Mouse (Mus musculus) midbrain, embryonic 13.5 days (tissue): ENCODE data around the gene Mrpl12. TPM values are rescaled to one million over a fixed set of nuclear protein-coding genes. Genes with fewer than 3 reads are reported as not detected.

Source experiments
- ATAC-seq: fragments of 200-750 bp; cut with Nextera tagmentation; 2 replicates; pipeline ENCODE4 v1.8.0; 2017; ENCODE audit warnings: mild to moderate bottlenecking, moderate TSS enrichment, moderate library complexity
- H3K27ac ChIP-seq: fragments of 300-500 bp; sonication (generic); 2 replicates; pipeline ENCODE4 v1.5.1; 2015; ENCODE audit warnings: inconsistent platforms, mild to moderate bottlenecking, moderate library complexity
- H3K27me3 ChIP-seq: fragments of 300-500 bp; sonication (generic); 2 replicates; pipeline ENCODE4 v1.6.1; 2015; ENCODE audit warnings: mild to moderate bottlenecking, inconsistent platforms
- H3K36me3 ChIP-seq: fragments of 300-500 bp; sonication (generic); 2 replicates; pipeline ENCODE4 v1.6.1; 2015; ENCODE audit warnings: mild to moderate bottlenecking, inconsistent platforms
- H3K4me1 ChIP-seq: fragments of 300-500 bp; sonication (generic); replicated peaks from 2 replicates; pipeline ENCODE4 v1.6.1; 2015; ENCODE audit warnings: inconsistent platforms
- H3K4me2 ChIP-seq: fragments of 300-500 bp; sonication (generic); replicated peaks from 2 replicates; pipeline ENCODE4 v1.6.1; 2015; ENCODE audit warnings: moderate library complexity, mild to moderate bottlenecking, inconsistent platforms
- H3K4me3 ChIP-seq: fragments of 300-500 bp; sonication (generic); replicated peaks from 2 replicates; pipeline ENCODE4 v1.5.1; 2015; ENCODE audit warnings: mild to moderate bottlenecking, inconsistent platforms
- H3K9ac ChIP-seq: fragments of 300-500 bp; sonication (generic); replicated peaks from 2 replicates; pipeline ENCODE4 v1.6.1; 2015; ENCODE audit warnings: mild to moderate bottlenecking, inconsistent platforms
- H3K9me3 ChIP-seq: fragments of 300-500 bp; sonication (generic); 2 replicates; pipeline ENCODE4 v1.6.1; 2016; ENCODE audit warnings: mild to moderate bottlenecking, inconsistent platforms
- WGBS: fragments of 180-500 bp; shearing (Covaris S2); methylation state at CpG from one replicate; pipeline ENCODE4 v1.1.7; 2015; 5-methylcytosine and 5-hydroxymethylcytosine counted together
- polyA plus RNA-seq: library from polyadenylated mRNA; unstranded; fragments of >200 nt; fragmentation: Nextera tagmentation; extraction: Ambion mirVana; gene quantifications from 2 replicates; pipeline ENCODE4 v1.2.1, GENCODE M21; 2015

The Mrpl12 gene
- 111 and 113 TPM in 2 replicates for polyA plus RNA-seq

- peaks cover 70% of the 10 kb centered on the region for H3K36me3 ChIP-seq
- peaks cover 22% of the 10 kb centered on the region for H3K4me1 ChIP-seq
- peak within 1 kb of the TSS; percentile 94 for H3K4me2 ChIP-seq
- peak within 1 kb of the TSS; percentile 90 for H3K9ac ChIP-seq
- H3K27ac ChIP-seq = peak within 1 kb of the TSS; percentile 91
- peak within 1 kb of the TSS; percentile 88 for H3K4me3 ChIP-seq
- WGBS = under 1% methylated on average over 60 of the region's 60 CpGs
- ATAC-seq = peak; percentile 96
- H3K27me3 ChIP-seq = no peaks in the 10 kb centered on the region
- H3K9me3 ChIP-seq = no peaks in the 10 kb centered on the region
Measured at GRCm38 (mm10) chr11:120484265-120484981, at the start of gene Mrpl12. TSS of gene Mrpl12 (plus strand) at chr11:120484613.

- H3K9me3 ChIP-seq = no peaks in the 10 kb centered on the region
- under 1% methylated on average over 71 of the region's 77 CpGs for WGBS
- H3K4me2 ChIP-seq = peak within 1 kb of the TSS; percentile 80
- no peaks in the 10 kb centered on the region for H3K27me3 ChIP-seq
- peaks cover 26% of the 10 kb centered on the region for H3K36me3 ChIP-seq
- peak within 1 kb of the TSS; percentile 99 for H3K9ac ChIP-seq
- H3K4me1 ChIP-seq = peaks cover 13% of the 10 kb centered on the region
- peak within 1 kb of the TSS; percentile 96 for H3K4me3 ChIP-seq
- peak within 1 kb of the TSS; percentile 85 for H3K27ac ChIP-seq
- peak; percentile 88 for ATAC-seq
Measured at GRCm38 (mm10) chr11:120437152-120437856, 47.1 kb upstream of the Mrpl12 start, which contains the start of gene Nploc4. TSS of gene Nploc4 (minus strand) at chr11:120437708.

GRCm38 (mm10) chr11:120437857-120438385 is 46.5 kb upstream of the Mrpl12 start:
- 30% methylated on average over 12 of the region's 12 CpGs for WGBS

GRCm38 (mm10) chr11:120442344-120442743 is 42.1 kb upstream of the Mrpl12 start, which contains the start of gene Tspan10:
TSS of gene Tspan10 (plus strand) at chr11:120442644.
- H3K27ac ChIP-seq = no peak within 1 kb of the TSS
- H3K4me2 ChIP-seq = no peak within 1 kb of the TSS
- H3K4me3 ChIP-seq = no peak within 1 kb of the TSS
- 90% methylated on average over 3 of the region's 3 CpGs for WGBS
- H3K4me1 ChIP-seq = no peaks in the 10 kb centered on the region
- ATAC-seq = no peak
- no peaks in the 10 kb centered on the region for H3K36me3 ChIP-seq
- no peaks in the 10 kb centered on the region for H3K27me3 ChIP-seq
- no peaks in the 10 kb centered on the region for H3K9me3 ChIP-seq
- no peak within 1 kb of the TSS for H3K9ac ChIP-seq

More at GRCm38 (mm10) chr11:120437857-120438385, 46.5 kb upstream of the Mrpl12 start:
- H3K4me3 ChIP-seq = peak overlapping the region; percentile 96
- peak overlapping the region; percentile 99 for H3K9ac ChIP-seq
- H3K27me3 ChIP-seq = no peaks in the 10 kb centered on the region
- no peaks in the 10 kb centered on the region for H3K9me3 ChIP-seq
- ATAC-seq = no peak
- peaks cover 20% of the 10 kb centered on the region for H3K36me3 ChIP-seq
- peaks cover 13% of the 10 kb centered on the region for H3K4me1 ChIP-seq
- H3K27ac ChIP-seq = peak overlapping the region; percentile 85; the same call in 1 of the 2 replicates
- peak overlapping the region; percentile 80 for H3K4me2 ChIP-seq

- ATAC-seq = no peak
- 86% methylated on average over 3 of the region's 3 CpGs for WGBS
- Histone ChIP-seq H3K9ac (no peak overlapping the region), H3K4me1 (no peaks in the 10 kb centered on the region), H3K4me2 (no peak overlapping the region), H3K4me3 (no peak overlapping the region), H3K27ac (no peak overlapping the region), H3K9me3 (no peaks in the 10 kb centered on the region), H3K27me3 (no peaks in the 10 kb centered on the region), H3K36me3 (no peaks in the 10 kb centered on the region)
Measured at GRCm38 (mm10) chr11:120442765-120443280, 41.6 kb upstream of the Mrpl12 start.

- Histone ChIP-seq H3K4me2 (no peak overlapping the region), H3K9me3 (no peaks in the 10 kb centered on the region), H3K4me1 (no peaks in the 10 kb centered on the region), H3K9ac (no peak overlapping the region), H3K27me3 (no peaks in the 10 kb centered on the region), H3K36me3 (no peaks in the 10 kb centered on the region), H3K4me3 (no peak overlapping the region), H3K27ac (no peak overlapping the region)
- no peak for ATAC-seq
- WGBS = 69% methylated on average over 6 of the region's 6 CpGs
Measured at GRCm38 (mm10) chr11:120444106-120444505, 40.3 kb upstream of the Mrpl12 start.

- 92% methylated on average over 3 of the region's 3 CpGs for WGBS
- Histone ChIP-seq H3K9me3 (no peaks in the 10 kb centered on the region), H3K27me3 (no peaks in the 10 kb centered on the region), H3K4me3 (no peak overlapping the region), H3K27ac (no peak overlapping the region), H3K4me1 (no peaks in the 10 kb centered on the region), H3K36me3 (no peaks in the 10 kb centered on the region), H3K9ac (0 out of 2 replicates have a peak overlapping the region, but pooled peaks have one; percentile 4), H3K4me2 (no peak overlapping the region)
- no peak for ATAC-seq
Measured at GRCm38 (mm10) chr11:120445475-120445874, 38.9 kb upstream of the Mrpl12 start.

GRCm38 (mm10) chr11:120447179-120447578 is 37.2 kb upstream of the Mrpl12 start:
- 81% methylated on average over 7 of the region's 7 CpGs for WGBS

GRCm38 (mm10) chr11:120452246-120452645 is 32.2 kb upstream of the Mrpl12 start:
- H3K4me3 ChIP-seq = no peak overlapping the region
- 46% methylated on average over 3 of the region's 3 CpGs for WGBS
- ATAC-seq = no peak
- H3K9ac ChIP-seq = no peak overlapping the region
- H3K4me1 ChIP-seq = peaks cover 10% of the 10 kb centered on the region
- no peaks in the 10 kb centered on the region for H3K9me3 ChIP-seq
- 0 out of 2 replicates have a peak, but pooled peaks cover 3% of the 10 kb centered on the region for H3K36me3 ChIP-seq
- no peak overlapping the region for H3K27ac ChIP-seq
- H3K4me2 ChIP-seq = no peak overlapping the region
- no peaks in the 10 kb centered on the region for H3K27me3 ChIP-seq

More at GRCm38 (mm10) chr11:120447179-120447578, 37.2 kb upstream of the Mrpl12 start:
- Histone ChIP-seq H3K9ac (no peak overlapping the region), H3K4me1 (no peaks in the 10 kb centered on the region), H3K4me3 (no peak overlapping the region), H3K9me3 (no peaks in the 10 kb centered on the region), H3K27me3 (no peaks in the 10 kb centered on the region), H3K36me3 (no peaks in the 10 kb centered on the region), H3K4me2 (no peak overlapping the region), H3K27ac (no peak overlapping the region)
- no peak for ATAC-seq

- H3K9me3 ChIP-seq = no peaks in the 10 kb centered on the region
- WGBS = 89% methylated on average over 4 of the region's 4 CpGs
- no peak for ATAC-seq
- no peak within 1 kb of the TSS for H3K4me2 ChIP-seq
- no peaks in the 10 kb centered on the region for H3K27me3 ChIP-seq
- peaks cover 13% of the 10 kb centered on the region for H3K4me1 ChIP-seq
- H3K4me3 ChIP-seq = no peak within 1 kb of the TSS
- 0 out of 2 replicates have a peak, but pooled peaks cover 3% of the 10 kb centered on the region for H3K36me3 ChIP-seq
- no peak within 1 kb of the TSS for H3K27ac ChIP-seq
- no peak within 1 kb of the TSS for H3K9ac ChIP-seq
Measured at GRCm38 (mm10) chr11:120453306-120453705, 31.1 kb upstream of the Mrpl12 start, which contains the start of gene Pde6g. TSS of gene Pde6g (minus strand) at chr11:120453500.

GRCm38 (mm10) chr11:120454965-120455364 is 29.4 kb upstream of the Mrpl12 start:
- H3K9me3 ChIP-seq = no peaks in the 10 kb centered on the region
- H3K4me3 ChIP-seq = no peak overlapping the region
- peaks cover 9% of the 10 kb centered on the region for H3K36me3 ChIP-seq
- no peak overlapping the region for H3K9ac ChIP-seq
- peaks cover 25% of the 10 kb centered on the region for H3K4me1 ChIP-seq
- H3K27me3 ChIP-seq = no peaks in the 10 kb centered on the region
- no peak for ATAC-seq
- 93% methylated on average over 4 of the region's 4 CpGs for WGBS
- H3K27ac ChIP-seq = no peak overlapping the region
- H3K4me2 ChIP-seq = no peak overlapping the region
